10 mouse cellular contexts compared by ENCODE assay signal in the genomic region with DNA sequence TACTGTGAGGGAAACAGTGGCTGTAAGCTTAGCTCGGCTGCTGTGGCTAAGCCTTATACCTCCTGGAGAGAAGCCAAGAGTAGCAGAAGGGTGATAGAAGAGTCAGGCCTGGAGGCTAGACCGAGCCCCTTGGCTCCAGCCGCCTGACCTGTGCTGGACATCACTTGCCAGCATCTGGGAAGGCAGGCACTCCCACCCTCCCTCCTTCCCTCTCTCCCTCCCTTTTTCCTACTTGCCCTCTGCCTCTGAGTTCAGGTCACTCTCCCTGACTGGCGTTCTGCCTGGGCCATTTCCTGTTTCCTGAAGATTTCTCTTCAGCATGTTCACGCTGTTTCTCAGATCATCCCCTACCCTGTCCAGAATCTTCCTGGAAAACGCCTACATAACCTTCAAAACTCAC. TPM values are rescaled to one million over a fixed set of nuclear protein-coding genes. Genes with fewer than 3 reads are reported as not detected.
A peak's percentile ranks its signal among the peaks of the same experiment; 100 is the strongest.
DNase-seq lines count a peak whose midpoint lies in the region; ATAC-seq and TF ChIP-seq lines count a peak whose summit lies in the region.
"Had no signal": no experiment of that assay in that cellular context is flagged by ENCODE, and none has a peak within 500 bp of the region (broad histone marks: within the 10 kb centered on the region; RNA-seq: fewer than 3 reads in every experiment).

No protein-coding gene starts in this region.

- ATAC-seq in neural tube, embryonic 11.5 days (ENCODE audit: insufficient read depth, low FRiP score, low TSS enrichment) = no peak
- ATAC-seq in midbrain, embryonic 14.5 days (ENCODE audit: low FRiP score, low TSS enrichment) = no peak
- ATAC-seq: Patski had no signal

- H3K9ac ChIP-seq in neural tube, embryonic 11.5 days (ENCODE audit: low read length) = no peak overlapping the region
- H3K9ac ChIP-seq in midbrain, embryonic 14.5 days (replicated peaks; ENCODE audit: low read length) = no peak overlapping the region
- H3K9ac ChIP-seq: midbrain, embryonic 12.5 days had no signal

- 40% methylated on average over 6 of the region's 6 CpGs for WGBS in neural tube, embryonic 11.5 days
- WGBS in midbrain, embryonic 14.5 days = 51% methylated on average over 6 of the region's 6 CpGs

- no peaks in the 10 kb centered on the region for H3K9me3 ChIP-seq in neural tube, embryonic 11.5 days (ENCODE audit: control insufficient read depth, low read length)
- H3K9me3 ChIP-seq in midbrain, embryonic 14.5 days (ENCODE audit: control insufficient read depth, low read length) = no peaks in the 10 kb centered on the region
- H3K9me3 ChIP-seq: midbrain, embryonic 12.5 days had no signal

- no peaks in the 10 kb centered on the region for H3K27me3 ChIP-seq in neural tube, embryonic 11.5 days (ENCODE audit: control insufficient read depth, insufficient read depth, low read length)
- no peaks in the 10 kb centered on the region for H3K27me3 ChIP-seq in myocyte (ENCODE audit: control insufficient read depth, insufficient read depth, insufficient read length)
- no peaks in the 10 kb centered on the region for H3K27me3 ChIP-seq in midbrain, embryonic 14.5 days (ENCODE audit: control insufficient read depth, insufficient read depth, low read length)
- H3K27me3 ChIP-seq: Patski had no signal

- TF ChIP-seq POLR2A in myocyte (IDR thresholded peaks at IDR 0.05; ENCODE audit: insufficient read length, low read depth) = no peak

- no peak overlapping the region for H3K27ac ChIP-seq in neural tube, embryonic 11.5 days (ENCODE audit: low read depth, low read length)
- H3K27ac ChIP-seq in midbrain, embryonic 14.5 days (replicated peaks; ENCODE audit: low read depth, low read length) = no peak overlapping the region
- H3K27ac ChIP-seq: midbrain, embryonic 12.5 days had no signal

- H3K36me3 ChIP-seq in neural tube, embryonic 11.5 days (ENCODE audit: control insufficient read depth, insufficient read depth, low read length) = no peaks in the 10 kb centered on the region
- H3K36me3 ChIP-seq in myocyte (ENCODE audit: control insufficient read depth, insufficient read depth) = no peaks in the 10 kb centered on the region
- no peaks in the 10 kb centered on the region for H3K36me3 ChIP-seq in midbrain, embryonic 14.5 days (ENCODE audit: control insufficient read depth, insufficient read depth, low read length)
- H3K36me3 ChIP-seq: midbrain, embryonic 12.5 days had no signal

- no peak overlapping the region for H3ac ChIP-seq in myocyte (ENCODE audit: control insufficient read depth, insufficient read length)

- H3K4me3 ChIP-seq in neural tube, embryonic 11.5 days (ENCODE audit: low read depth, low read length) = no peak overlapping the region
- no peak overlapping the region for H3K4me3 ChIP-seq in myocyte
- no peak overlapping the region for H3K4me3 ChIP-seq in midbrain, embryonic 14.5 days (replicated peaks; ENCODE audit: low read depth, low read length)
- H3K4me3 ChIP-seq: midbrain, embryonic 12.5 days had no signal

- DNase-seq in neural tube, embryonic 11.5 days (ENCODE audit: low spot score) = peak; percentile 7
- DNase-seq in neural tube, embryonic 10.5 days (ENCODE audit: extremely low spot score, low spot score) = no peak
- DNase-seq in heart, adult 18-20 months = peak; percentile 64 to 68
- DNase-seq in kidney, adult 9 months = peak; percentile 57
- no peak for DNase-seq in layer of hippocampus, adult 8-10 months (ENCODE audit: low spot score in 2 of 2)
- no peak for DNase-seq in midbrain, embryonic 14.5 days
- no peak for DNase-seq in right cerebral cortex, postnatal 14 days

- H3K79me2 ChIP-seq in myocyte (ENCODE audit: control insufficient read depth, insufficient read depth) = no peaks in the 10 kb centered on the region

- peaks cover 13% of the 10 kb centered on the region for H3K4me1 ChIP-seq in neural tube, embryonic 11.5 days (ENCODE audit: control insufficient read depth, insufficient read depth, low read length)
- H3K4me1 ChIP-seq in midbrain, embryonic 14.5 days (ENCODE audit: control insufficient read depth, insufficient read depth, low read length) = no peaks in the 10 kb centered on the region

- H3K4me2 ChIP-seq in neural tube, embryonic 11.5 days (ENCODE audit: low read depth) = no peak overlapping the region
- H3K4me2 ChIP-seq in myocyte (ENCODE audit: low read depth) = peak overlapping the region; percentile 3
- no peak overlapping the region for H3K4me2 ChIP-seq in midbrain, embryonic 14.5 days (ENCODE audit: low read length)
- H3K4me2 ChIP-seq: midbrain, embryonic 12.5 days had no signal

TF ChIP-seq in myocyte, 11 proteins besides CTCF, POLR2A, EP300 and RAD21:
- TF ChIP-seq REST (IDR thresholded peaks at IDR 0.05; ENCODE audit: insufficient read depth, insufficient read length) (no peak), MAX (IDR thresholded peaks at IDR 0.05; ENCODE audit: low read depth) (no peak), TCF12 (IDR thresholded peaks at IDR 0.05; ENCODE audit: insufficient read depth, poor library complexity, severe bottlenecking) (no peak), E2F4 (IDR thresholded peaks at IDR 0.05; ENCODE audit: insufficient read depth) (no peak), USF1 (IDR thresholded peaks at IDR 0.05; ENCODE audit: low read depth) (no peak)

RNA-seq across cellular contexts. Expression of a gene that starts 33.5 kb away (rescaled TPM):
- polyA plus RNA-seq in neural tube, embryonic 11.5 days (2014; fragmentation: Nextera tagmentation; extraction: Ambion mirVana) = 15.2 and 17.6 TPM in 2 replicates
- total RNA-seq in heart, adult 18-20 months (2021) = 10 to 100 TPM in 1 of 2 experiments, 1 to 10 TPM in 1; 9.1 to 10.3 TPM
- polyA plus RNA-seq in myocyte (2012; fragmentation: generic; extraction: Trizol) = 25.5 TPM
- total RNA-seq in layer of hippocampus, adult 8-10 months (2022) = 10 to 100 TPM; 48.8 to 57.3 (median 53.6) TPM
- polyA plus RNA-seq in midbrain, embryonic 14.5 days (2014; fragmentation: Nextera tagmentation; extraction: Ambion mirVana) = 4.9 and 7.7 TPM in 2 replicates

Comparison
In these comparisons a context has a peak if more than half of its experiments do, and no peak if none do; other contexts are left out.
1. DNase-seq: peak in neural tube, embryonic 11.5 days (single experiment), heart, adult 18-20 months (2 of 2) and kidney, adult 9 months (single experiment); none in neural tube, embryonic 10.5 days (single experiment), layer of hippocampus, adult 8-10 months (0 of 2), midbrain, embryonic 14.5 days (single experiment) and right cerebral cortex, postnatal 14 days (single experiment).